Mouse (Mus musculus) small intestine, adult 2 months (tissue): ENCODE data around the gene Bscl2.

Experiments used
- CTCF ChIP-seq: fragments of 200-500 bp; IDR thresholded peaks from 2 replicates; pipeline ENCODE4 v1.5.1; 2012; ENCODE audit warnings: low read depth, mild to moderate bottlenecking, control low read depth, inconsistent platforms, low read length, moderate library complexity, mixed read lengths; ENCODE audit not compliant: insufficient replicate concordance, insufficient read length; ENCODE audit errors: extremely low read depth
- POLR2A ChIP-seq: fragments of 200-500 bp; IDR thresholded peaks from 2 replicates; pipeline ENCODE4 v1.6.1; 2012; ENCODE audit warnings: low read depth, mild to moderate bottlenecking, control low read depth, inconsistent platforms, low read length, moderate library complexity

DNA sequence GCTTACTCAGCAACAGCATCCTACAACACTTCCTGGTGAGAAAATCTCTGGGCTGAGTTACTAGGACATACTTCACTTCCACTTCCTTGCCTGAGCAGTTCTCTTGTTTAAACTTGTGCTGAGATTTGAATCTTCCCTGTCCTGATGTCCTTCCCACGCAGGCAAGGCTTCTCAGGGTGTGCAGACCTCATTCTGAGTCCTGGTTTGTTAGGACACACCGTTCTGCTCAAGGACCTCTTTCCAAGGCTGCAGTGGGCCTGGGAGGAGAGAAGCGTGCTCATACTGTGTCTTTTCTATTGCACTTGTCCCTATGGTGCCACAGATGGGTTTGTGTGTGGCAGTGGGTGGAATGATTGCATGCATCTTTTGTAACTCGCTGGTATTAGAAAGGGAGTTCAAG, 4.3 kb upstream of the Bscl2 start:
- TF ChIP-seq POLR2A (no peak), CTCF (no peak)
